Mouse (Mus musculus) stomach, postnatal 0 days (tissue): Measurements from ENCODE around the gene Tekt1. TPM values are rescaled to one million over a fixed set of nuclear protein-coding genes. Genes with fewer than 3 reads are reported as not detected.

Experiments used
- ATAC-seq: fragments of 200-750 bp; cut with Nextera tagmentation; 2 replicates; pipeline ENCODE4 v1.8.0; 2017; ENCODE audit not compliant: low FRiP score, low TSS enrichment
- DNase-seq: peaks from one replicate; pipeline ENCODE4 v3.0.0-alpha.2; 2016; ENCODE audit warnings: low spot score
- H3K27ac ChIP-seq: fragments of 300-500 bp; sonication (generic); replicated peaks from 2 replicates; pipeline ENCODE4 v1.5.1; 2014; ENCODE audit warnings: mild to moderate bottlenecking, control low read depth
- H3K27me3 ChIP-seq: fragments of 300-500 bp; sonication (generic); 2 replicates; pipeline ENCODE4 v1.6.1; 2014; ENCODE audit warnings: low read length; ENCODE audit not compliant: control insufficient read depth, insufficient read depth
- H3K36me3 ChIP-seq: fragments of 300-500 bp; sonication (generic); 2 replicates; pipeline ENCODE4 v1.6.1; 2014; ENCODE audit warnings: low read length, mixed read lengths; ENCODE audit not compliant: control insufficient read depth, insufficient read depth
- H3K4me1 ChIP-seq: fragments of 300-500 bp; sonication (generic); replicated peaks from 2 replicates; pipeline ENCODE4 v1.6.1; 2014; ENCODE audit warnings: antibody characterized with exemption; ENCODE audit not compliant: control insufficient read depth, insufficient read depth
- H3K4me2 ChIP-seq: fragments of 300-500 bp; sonication (generic); replicated peaks from 2 replicates; pipeline ENCODE4 v1.6.1; 2014; ENCODE audit warnings: low read depth, mild to moderate bottlenecking, control low read depth, moderate library complexity
- H3K4me3 ChIP-seq: fragments of 300-500 bp; sonication (generic); 2 replicates; pipeline ENCODE4 v1.5.1; 2014; ENCODE audit warnings: low read depth, low read length, control low read depth
- H3K9ac ChIP-seq: fragments of 300-500 bp; sonication (generic); 2 replicates; pipeline ENCODE4 v1.6.1; 2014; ENCODE audit warnings: mild to moderate bottlenecking, low read length, control low read depth, mixed read lengths
- H3K9me3 ChIP-seq: fragments of 300-500 bp; sonication (generic); 2 replicates; pipeline ENCODE4 v1.6.1; 2016; ENCODE audit warnings: low read length; ENCODE audit not compliant: control insufficient read depth
- CTCF ChIP-seq: IDR thresholded peaks from 2 replicates; pipeline ENCODE4 v1.5.1; 2016; ENCODE audit warnings: antibody characterized with exemption, low read depth, mild to moderate bottlenecking, moderate library complexity
- EP300 ChIP-seq: optimal IDR thresholded peaks from 2 replicates; pipeline ENCODE3; 2016; ENCODE audit warnings: antibody characterized with exemption
- WGBS: fragments of 180-500 bp; shearing (Covaris S2); extraction: QIAGEN DNeasy Blood & Tissue Kit; methylation state at CpG from one replicate; pipeline ENCODE4 v1.1.7; 2014; 5-methylcytosine and 5-hydroxymethylcytosine counted together
- polyA plus RNA-seq: library from polyadenylated mRNA; unstranded; fragments of >200 nt; fragmentation: Nextera tagmentation; extraction: Ambion mirVana; gene quantifications from 2 replicates; pipeline ENCODE4 v1.2.1, GENCODE M21; 2015

The Tekt1 gene
- polyA plus RNA-seq, 1 experiment from 2014 or later: not detected

DNA sequence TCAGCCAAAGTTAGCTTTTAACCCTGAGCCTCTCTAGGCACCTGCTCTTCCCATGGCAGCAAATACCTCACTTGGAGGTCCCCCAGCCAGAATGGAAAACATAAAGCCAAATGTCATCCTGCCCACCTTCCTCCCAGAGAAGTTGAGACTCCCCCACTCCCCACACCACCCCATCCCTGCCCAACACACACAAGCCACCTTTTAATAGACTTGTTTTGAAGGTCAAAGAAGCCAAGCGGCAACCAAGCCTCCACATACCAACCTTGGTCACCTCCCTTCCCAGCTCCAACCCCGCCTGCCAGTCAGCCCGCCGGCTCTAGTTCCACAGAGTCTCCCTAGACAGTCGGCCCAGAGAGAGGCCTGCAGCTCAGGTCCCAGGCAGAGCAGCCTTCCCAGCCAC is 39.8 kb upstream of the Tekt1 start:
- Histone ChIP-seq H3K4me2 (no peak overlapping the region), H3K36me3 (no peaks in the 10 kb centered on the region; the same call in none of the 2 replicates), H3K4me1 (peaks cover 6% of the 10 kb centered on the region), H3K27me3 (no peaks in the 10 kb centered on the region), H3K27ac (no peak overlapping the region), H3K9me3 (no peaks in the 10 kb centered on the region), H3K4me3 (no peak overlapping the region), H3K9ac (no peak overlapping the region)
- DNase-seq (no peak), ATAC-seq (no peak)
- no peak for TF ChIP-seq CTCF
- TF ChIP-seq EP300: no peak
- whole genome bisulfite sequencing: 59% methylated on average over 5 of the region's 5 CpGs

DNA sequence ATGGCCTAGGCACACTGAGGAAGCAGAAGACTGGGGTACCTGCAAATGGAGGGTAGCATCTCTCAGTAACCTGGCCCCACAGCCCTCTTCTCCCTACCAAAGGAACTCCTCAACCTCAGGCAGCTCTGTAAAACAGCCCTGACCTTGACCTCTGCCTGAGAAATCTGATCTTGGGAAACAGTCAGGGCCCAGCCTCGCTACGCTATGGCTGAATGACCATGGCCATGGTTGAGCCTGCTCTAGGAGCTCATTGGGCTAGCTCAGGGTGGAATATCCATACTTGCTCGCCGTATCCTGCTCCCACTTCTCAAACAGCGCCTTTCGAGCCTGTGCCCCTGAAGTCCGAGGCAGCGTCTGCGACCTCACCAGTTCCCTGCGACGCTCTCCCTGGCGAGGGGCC is 38.8 kb upstream of the Tekt1 start:
- ATAC-seq (no peak), DNase-seq (no peak)
- Histone ChIP-seq H3K4me1 (peaks cover 6% of the 10 kb centered on the region), H3K9ac (no peak overlapping the region), H3K9me3 (no peaks in the 10 kb centered on the region), H3K4me2 (no peak overlapping the region), H3K27ac (no peak overlapping the region), H3K36me3 (no peaks in the 10 kb centered on the region; the same call in none of the 2 replicates), H3K4me3 (no peak overlapping the region), H3K27me3 (no peaks in the 10 kb centered on the region)
- TF ChIP-seq EP300 (no peak), CTCF (no peak)
- 89% methylated on average over 12 of the region's 12 CpGs for WGBS

DNA sequence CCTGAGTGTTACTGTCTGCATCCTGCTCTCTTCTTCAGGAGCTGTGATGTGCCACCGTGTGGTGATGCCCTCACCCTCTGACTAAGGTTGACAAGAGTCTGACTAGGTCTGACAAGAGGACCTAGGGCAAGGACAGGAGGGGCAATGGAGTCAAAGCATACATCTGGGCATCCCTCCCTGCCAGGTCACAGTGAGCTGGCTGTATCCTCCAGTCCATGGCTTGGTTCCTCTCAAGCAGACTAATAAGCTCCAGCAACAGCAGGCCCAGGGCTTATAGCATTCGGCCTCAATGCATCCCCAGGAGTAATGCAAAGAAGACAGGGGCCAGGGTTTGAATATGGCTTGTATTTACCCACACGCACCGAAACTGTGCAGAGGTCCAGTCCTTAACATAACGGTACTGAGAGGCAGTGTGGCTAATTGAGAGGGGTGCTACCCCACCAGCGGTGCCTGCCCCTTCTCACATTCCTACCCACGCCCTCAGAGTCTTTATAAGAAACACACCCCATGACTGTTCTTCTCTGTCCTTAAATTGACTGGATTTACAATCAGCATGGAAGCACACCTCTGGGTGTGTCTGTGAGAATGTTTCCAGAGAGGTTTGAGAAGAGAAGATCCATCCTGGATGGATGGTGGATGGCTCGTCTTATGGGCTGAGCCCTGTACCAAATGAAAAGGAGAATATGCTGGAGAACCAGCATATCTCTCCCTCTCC is 35.7 kb upstream of the Tekt1 start:
- no peaks in the 10 kb centered on the region for H3K27me3 ChIP-seq
- no peaks in the 10 kb centered on the region for H3K9me3 ChIP-seq
- no peak overlapping the region for H3K4me3 ChIP-seq
- H3K9ac ChIP-seq: no peak overlapping the region
- no peaks in the 10 kb centered on the region; the same call in 1 of the 2 replicates for H3K36me3 ChIP-seq
- ATAC-seq (no peak), DNase-seq (no peak)
- 81% methylated on average over 8 of the region's 8 CpGs for WGBS
- TF ChIP-seq EP300: no peak
- no peak for TF ChIP-seq CTCF
- peaks cover 10% of the 10 kb centered on the region for H3K4me1 ChIP-seq
- H3K27ac ChIP-seq: peak overlapping the region; percentile 56
- H3K4me2 ChIP-seq: no peak overlapping the region

DNA sequence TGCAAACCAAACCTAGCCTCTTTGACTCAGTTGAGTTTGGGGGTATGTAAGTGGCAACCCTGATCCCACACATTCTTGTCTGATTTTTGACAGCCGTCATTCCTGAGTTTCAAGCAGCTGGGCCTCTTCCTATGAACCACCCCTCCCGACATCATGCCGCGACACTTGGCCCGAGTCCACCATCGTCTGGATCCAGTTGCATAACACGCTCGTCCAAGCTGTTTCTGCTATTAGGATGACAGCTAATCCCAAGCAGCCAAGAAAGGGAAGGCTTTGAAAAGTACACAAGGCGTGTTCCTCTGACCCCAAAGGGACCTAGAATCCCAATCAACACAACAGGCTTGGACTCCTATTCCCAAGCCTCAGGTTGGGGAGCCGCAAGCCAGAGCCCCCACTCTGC is 34.8 kb upstream of the Tekt1 start:
- H3K36me3 ChIP-seq: no peaks in the 10 kb centered on the region; the same call in 1 of the 2 replicates
- DNase-seq: peak; percentile 39
- H3K4me2 ChIP-seq: no peak overlapping the region
- H3K9ac ChIP-seq: no peak overlapping the region
- WGBS: 29% methylated on average over 10 of the region's 10 CpGs
- no peak overlapping the region for H3K4me3 ChIP-seq
- peak overlapping the region; percentile 56 for H3K27ac ChIP-seq
- H3K9me3 ChIP-seq: no peaks in the 10 kb centered on the region
- ATAC-seq: peak; percentile 30; the same call in 1 of the 2 replicates
- H3K4me1 ChIP-seq: peaks cover 10% of the 10 kb centered on the region
- no peak for TF ChIP-seq EP300
- TF ChIP-seq CTCF: no peak
- no peaks in the 10 kb centered on the region for H3K27me3 ChIP-seq

DNA sequence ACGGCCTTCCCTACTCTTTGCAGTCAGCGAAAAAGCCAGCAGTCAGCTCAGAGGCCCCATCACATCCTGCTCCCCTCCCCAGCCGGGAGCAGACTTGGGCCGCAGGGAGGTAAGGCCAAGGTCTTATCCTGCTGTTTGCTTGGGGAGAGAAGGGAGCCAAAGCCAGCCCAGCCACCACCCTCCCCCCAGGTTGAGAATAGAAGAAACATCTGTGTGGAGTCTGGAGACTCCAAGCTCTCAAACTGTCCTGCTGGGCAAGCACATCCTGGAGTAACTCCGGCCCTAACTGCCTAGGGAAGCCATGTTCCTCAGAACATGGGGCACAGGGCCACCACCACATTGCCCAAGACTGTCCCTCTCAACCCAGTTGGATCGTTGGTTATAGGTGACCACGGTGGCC is 34.4 kb upstream of the Tekt1 start:
- H3K9me3 ChIP-seq: no peaks in the 10 kb centered on the region
- WGBS: 45% methylated on average over 7 of the region's 7 CpGs
- peak; percentile 26 for DNase-seq
- H3K4me1 ChIP-seq: peaks cover 10% of the 10 kb centered on the region
- H3K27me3 ChIP-seq: no peaks in the 10 kb centered on the region
- peak; percentile 51 for ATAC-seq
- H3K27ac ChIP-seq: peak overlapping the region; percentile 56
- H3K36me3 ChIP-seq: no peaks in the 10 kb centered on the region; the same call in 1 of the 2 replicates
- no peak for TF ChIP-seq CTCF
- TF ChIP-seq EP300: no peak
- H3K9ac ChIP-seq: no peak overlapping the region
- no peak overlapping the region for H3K4me3 ChIP-seq
- H3K4me2 ChIP-seq: no peak overlapping the region

DNA sequence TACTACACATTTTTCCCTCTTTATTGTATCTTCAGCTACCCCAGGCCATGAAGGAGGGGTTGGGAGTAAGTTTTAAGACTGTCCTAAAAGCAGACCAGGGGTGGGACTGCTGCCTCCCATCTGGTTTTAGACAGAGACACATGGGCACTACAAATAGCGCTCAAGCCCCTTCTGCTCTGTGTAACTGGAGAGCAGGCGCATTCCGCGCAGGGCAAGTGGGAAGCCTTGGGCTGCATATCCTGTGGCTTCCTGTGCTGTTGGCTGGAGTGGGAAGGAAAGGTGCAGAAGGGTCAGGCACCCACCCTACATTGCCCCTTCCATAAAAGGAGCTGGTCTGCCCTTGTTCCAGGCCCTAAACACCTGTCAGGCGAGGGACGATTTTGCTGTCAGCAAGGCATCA is 33.4 kb upstream of the Tekt1 start:
- no peak overlapping the region for H3K4me3 ChIP-seq
- no peak overlapping the region for H3K4me2 ChIP-seq
- no peak for TF ChIP-seq EP300
- TF ChIP-seq CTCF: no peak
- WGBS: 76% methylated on average over 6 of the region's 6 CpGs
- DNase-seq (no peak), ATAC-seq (no peak)
- H3K27ac ChIP-seq: no peak overlapping the region
- H3K9ac ChIP-seq: no peak overlapping the region
- no peaks in the 10 kb centered on the region for H3K27me3 ChIP-seq
- peaks cover 10% of the 10 kb centered on the region for H3K4me1 ChIP-seq
- no peaks in the 10 kb centered on the region; the same call in 1 of the 2 replicates for H3K36me3 ChIP-seq
- no peaks in the 10 kb centered on the region for H3K9me3 ChIP-seq
